Mouse (Mus musculus) ovary, adult 18-20 months (tissue): ENCODE results near the gene Hs6st1.

Experiments
- DNase-seq: peaks from one replicate; pipeline ENCODE4 v3.0.0; 2022; ENCODE audit warnings: low spot score, mixed read lengths

The Hs6st1 gene

DNA sequence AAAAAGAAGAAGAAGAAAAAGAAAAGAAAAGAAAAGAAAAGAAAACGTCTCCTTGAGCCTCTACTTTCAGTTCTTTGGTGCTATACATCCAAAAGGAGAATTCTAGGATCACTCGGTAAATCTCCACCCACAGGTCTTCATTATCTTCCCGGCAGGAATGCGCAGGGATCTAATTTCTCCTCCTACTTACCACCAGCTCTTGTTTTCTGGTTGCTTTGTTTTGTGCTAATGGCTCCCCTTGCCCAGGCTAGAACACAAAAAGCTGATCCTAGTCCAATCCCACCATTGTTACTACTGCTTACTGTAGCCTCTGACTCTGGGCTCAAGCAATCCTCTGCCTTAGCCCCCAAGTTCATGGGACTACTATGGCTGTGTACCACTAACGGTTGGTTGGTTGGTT is 16.9 kb downstream of the Hs6st1 start:
- DNase-seq = no peak

DNA sequence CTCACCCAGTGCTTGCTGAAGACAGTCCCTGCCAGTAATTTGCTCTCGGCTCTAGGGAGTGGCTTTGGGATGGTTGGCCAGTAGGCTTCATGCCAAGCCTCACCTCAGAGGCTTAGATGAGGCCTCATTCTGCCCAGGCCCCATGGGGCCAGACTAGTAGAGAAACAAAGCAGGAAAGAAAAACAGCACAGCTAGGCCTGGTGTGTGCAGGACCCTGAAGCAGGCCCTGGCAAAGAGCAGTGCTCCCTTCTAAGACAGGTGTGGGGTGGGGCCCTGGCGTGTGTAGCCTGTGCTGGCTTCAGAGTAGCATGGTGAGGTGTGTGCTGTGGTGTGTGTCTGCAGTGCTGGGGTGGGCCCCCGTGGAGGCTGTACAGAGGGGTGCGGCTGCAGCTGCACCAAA is 20.2 kb downstream of the Hs6st1 start:
- no peak for DNase-seq

DNA sequence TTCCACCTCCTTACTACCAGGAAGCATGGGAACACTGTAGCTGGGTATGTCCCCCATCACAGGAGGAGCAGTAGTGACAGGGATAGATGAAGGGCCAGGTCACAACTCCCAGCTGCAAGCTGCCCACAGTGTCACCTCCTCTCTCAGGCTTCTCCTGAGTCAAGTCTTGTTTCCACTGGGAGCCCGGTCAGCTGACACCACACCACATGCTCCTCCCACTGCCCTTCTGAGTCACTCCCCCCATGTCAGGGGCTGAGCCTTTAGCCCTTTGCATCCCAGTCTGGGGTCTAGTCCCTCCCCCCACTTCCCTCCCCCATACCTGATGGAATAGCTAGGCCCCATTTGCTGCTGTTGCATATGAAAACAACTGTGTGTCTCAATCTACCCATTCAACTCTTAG is 21.3 kb downstream of the Hs6st1 start:
- no peak for DNase-seq

DNA sequence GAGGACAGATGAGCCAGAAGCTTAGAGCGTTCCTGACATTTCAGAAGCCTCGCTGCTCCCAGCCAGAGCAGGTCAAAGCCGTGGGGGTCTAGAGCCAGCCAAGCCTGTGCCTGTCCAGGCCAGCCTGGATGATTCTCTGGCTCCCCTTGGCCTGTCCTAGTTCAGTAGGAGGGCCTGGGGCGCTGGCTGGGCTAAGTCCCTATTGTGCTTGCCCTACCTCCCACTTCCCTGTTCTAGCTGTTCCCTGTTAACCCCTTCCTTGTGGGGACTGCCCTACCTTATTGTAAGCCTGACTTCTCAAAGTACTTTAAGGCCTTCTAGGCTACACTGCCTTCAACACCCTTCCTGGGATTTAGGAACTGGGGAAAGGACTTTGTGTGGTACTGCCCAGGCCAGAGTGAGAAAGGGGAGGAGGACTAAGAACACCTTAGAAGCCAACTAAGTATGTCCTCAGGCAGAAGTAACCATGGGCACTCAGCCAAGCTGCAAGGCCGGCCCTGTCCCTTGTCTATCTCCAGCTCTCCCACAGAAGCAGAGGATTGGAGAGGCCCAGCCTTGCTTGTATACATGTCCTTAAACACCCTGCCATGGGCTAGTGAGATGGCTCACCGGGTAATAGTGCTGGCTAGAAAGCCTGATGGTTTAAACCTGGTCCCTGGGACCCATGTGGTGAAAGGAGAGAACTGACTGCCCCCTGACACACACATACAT is 22.0 kb downstream of the Hs6st1 start:
- peak; percentile 68 for DNase-seq

DNA sequence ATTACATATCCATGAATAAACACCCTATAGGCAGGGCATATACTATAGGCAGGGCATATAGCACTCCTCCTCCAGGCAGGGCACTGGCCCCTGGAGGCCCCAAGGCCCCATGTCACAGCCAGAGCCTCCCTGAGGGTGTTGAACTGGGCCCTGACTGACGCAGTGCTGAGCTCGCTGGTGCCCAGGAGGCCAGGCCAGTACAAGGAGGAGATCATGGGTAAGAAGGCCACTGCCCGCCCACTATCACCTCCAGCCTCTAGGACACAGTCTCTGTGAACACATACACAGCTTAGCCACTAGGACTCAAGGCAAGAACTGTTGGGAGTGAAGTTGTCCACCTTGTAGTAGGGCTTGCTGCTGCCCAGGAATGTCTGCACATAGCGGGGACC is 22.5 kb downstream of the Hs6st1 start:
- no peak for DNase-seq

DNA sequence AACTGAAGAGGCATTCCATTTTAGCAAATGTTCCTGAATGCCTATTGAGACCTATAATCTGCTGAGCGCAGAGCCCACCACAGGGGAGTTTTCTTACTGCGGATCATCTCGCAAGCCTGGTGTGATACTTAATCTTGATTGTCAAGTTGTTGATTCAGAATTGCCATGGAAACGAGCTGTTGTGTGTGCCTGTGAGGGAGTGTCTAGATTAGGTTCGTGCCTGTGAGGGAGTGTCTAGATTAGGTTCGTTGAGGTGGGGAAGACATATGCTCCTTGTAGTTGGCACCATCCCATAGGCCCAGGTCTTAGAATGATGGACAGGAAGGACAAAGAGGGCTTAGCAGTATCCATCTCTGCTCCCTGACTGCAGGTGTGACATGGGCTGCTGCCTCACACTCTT is 23.0 kb downstream of the Hs6st1 start:
- no peak for DNase-seq

DNA sequence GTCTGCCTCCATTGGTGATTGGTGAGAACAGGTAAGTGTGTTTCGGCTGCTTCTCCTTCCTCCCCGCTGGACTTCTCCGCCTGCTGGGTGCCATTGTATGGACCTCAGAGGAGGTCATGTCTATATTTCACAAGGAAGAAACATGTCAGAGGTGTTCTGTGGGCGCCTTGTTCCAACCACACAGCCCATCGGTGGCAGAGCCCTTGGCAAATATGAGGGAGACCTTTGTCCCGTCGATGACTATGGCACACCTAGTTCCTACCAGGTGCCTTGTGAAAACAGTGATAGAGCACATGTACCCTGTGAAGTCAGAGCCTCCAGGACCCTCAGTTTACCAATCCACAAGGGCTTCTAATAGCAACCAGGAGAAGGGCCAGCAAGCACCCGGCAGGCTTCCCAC is 25.5 kb downstream of the Hs6st1 start:
- DNase-seq = no peak

DNA sequence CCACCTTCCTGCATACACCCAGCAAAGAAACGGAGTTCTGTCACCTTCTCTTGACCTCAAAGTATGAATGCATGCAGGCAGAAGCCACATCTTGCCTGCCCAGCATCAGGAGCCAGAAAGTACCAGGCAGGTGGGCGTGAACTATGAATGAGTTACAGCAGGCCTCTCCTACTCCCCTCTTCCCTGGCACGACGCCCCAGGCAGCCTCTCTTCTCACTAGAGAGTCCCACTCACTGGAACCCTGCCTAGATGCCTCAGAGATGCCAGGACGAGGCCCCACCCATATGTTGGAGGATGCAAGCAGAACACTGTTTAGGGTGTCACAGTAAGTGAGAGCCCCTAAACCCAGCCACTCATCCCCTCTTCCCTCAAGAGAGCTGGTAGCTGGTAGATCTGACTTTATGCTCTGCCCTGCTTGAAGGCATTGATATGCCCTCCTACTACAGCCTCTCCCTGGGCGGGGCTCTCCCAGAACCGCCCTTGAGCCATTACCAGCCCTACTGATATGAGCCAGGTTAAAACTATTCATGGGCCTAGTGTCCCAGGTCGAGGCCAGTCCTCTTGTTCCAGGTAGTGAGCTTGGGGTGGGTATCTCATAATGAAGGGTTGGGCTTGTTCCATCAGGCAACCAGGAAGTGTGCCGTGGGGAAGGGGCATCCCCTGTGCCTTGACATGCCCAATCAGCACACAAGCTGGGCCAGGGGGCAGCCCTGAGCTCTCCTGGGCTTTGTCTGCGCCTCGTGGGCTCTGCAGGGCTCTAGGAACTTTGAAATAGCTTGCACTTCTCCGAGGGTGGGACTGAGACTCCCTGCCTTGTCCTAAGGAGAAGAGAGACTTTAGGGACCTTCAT is 27.4 kb downstream of the Hs6st1 start:
- peak; percentile 31 for DNase-seq

DNA sequence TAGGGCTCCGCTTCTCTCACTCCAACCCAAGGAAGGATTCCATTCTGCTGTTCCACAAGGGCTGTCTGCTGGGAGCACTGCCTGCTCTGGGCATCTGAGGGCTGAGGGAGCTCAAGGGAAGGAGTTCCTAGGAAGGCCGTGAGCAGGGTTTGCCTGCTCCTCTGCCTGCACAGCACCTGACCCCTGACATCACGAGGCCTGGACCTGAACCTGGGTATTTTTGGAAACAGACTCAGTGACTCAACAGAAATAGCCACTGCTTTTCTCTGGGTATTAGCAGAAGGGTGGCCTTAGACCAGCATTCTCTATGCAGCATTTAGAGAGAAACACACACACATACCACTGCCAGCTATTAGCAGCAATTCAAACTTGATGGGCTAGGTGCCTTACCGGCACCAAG is 30.2 kb downstream of the Hs6st1 start:
- no peak for DNase-seq

DNA sequence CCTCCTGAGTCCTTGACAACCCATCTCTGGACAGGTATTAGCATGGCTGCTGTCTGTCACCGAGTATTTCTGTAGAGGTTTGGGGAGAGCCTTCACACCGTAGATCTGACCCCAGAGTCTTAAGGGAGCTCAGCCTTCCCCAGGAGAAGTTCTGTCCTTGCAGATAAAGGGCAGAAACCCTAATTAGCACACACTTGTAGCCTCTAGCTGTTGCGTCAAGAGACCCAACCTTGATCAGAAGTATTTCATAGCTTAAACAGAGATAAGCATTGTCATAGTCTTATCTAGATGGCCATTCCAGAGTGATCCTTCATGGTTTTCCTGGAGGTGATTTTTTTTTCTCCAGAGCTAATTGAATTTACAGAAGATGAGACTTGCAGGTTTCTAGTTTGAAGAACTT is 32.2 kb downstream of the Hs6st1 start:
- no peak for DNase-seq

DNA sequence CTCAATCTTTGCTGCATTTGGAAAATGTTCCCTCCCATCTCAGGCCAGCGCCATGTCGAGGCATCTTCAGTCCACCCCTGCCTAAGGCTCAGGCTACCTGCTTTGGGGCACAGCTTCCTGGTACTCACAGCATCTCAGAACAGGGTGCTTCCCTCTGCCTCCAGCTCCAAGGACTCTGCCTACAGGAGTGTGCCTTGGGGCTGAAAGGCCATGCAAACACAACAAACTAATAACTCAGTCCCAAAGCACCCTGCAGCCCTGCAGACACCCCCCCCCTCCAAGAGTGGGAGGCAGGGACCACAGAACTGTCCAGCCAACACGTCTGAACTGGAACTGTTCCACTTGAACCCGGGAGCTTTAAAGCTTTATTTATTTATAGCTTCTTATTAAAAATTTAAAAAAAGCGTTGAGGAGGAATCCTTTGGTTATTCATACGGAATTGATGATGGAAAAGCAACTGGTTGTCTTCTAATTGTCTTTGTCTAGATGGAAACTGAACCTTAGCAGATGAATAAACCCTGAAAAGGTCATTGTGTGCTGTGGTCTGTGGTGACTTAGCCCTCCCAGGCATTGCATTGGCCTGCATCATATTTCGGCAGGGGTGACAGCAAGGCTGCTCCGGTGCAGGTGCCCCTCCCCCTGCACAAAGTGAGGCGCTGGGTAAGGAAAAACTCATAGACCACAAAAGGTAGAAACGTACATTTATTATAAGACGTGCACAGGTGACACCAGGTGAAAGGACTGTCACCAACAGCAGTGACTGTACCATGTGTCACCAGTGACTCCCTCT is 37.9 kb downstream of the Hs6st1 start:
- no peak for DNase-seq

DNA sequence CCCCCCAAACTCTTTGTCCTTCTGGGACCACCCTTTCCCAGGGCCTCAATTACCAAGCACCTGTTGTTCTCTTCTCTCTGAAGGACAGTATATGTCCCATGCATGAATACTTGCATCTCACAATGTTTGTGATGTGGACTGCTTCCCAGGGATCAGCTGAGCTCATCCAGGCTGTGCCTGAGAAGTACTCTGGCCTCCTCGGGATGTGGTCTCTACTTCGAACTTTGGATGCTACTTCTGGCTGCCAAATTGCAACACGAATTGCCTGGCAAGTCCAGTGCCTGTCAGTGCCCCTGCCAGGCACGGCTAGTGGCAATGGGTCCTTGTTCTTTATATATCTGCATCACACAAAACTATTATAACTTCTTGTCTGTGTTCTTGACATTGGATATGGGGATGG is 41.8 kb downstream of the Hs6st1 start:
- DNase-seq = no peak

DNA sequence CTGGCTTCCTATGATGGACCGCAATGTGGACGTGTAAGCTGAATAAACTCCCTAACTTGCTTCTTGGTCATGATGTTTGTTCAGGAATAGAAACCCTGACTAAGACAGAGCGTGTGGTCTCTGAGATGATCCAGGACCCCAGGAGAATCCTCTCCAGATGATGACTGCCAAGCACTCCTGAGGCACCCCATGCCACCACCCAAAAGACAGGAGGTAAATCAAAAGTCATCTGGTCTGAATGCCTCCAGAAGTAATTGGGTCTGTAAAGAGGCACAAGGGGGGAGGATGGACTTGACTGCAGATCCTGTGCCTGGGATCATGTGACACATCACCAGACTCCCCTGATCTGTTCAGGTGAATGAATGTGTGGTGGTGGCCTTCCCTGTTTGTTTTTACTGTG is 44.5 kb downstream of the Hs6st1 start:
- no peak for DNase-seq

DNA sequence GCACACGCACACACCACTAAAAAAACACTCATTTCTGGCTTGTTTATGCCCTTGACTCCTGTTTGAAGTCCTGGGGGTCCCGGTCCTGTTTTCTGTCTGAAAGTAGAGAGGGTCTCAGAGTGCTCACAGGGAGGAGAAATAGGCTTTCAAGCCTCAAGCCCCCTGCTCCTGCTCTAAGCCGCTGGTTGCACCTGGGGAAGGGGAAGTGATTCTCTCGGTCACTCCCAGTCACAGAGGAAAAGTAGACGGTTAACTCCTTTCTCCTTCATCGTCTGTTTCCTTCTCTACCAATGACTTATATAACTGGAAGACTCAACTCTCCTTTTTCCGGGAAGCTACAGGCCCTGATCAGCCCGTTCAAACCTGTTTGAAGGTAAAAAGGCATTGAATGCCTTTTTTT is 45.5 kb downstream of the Hs6st1 start:
- DNase-seq = no peak

DNA sequence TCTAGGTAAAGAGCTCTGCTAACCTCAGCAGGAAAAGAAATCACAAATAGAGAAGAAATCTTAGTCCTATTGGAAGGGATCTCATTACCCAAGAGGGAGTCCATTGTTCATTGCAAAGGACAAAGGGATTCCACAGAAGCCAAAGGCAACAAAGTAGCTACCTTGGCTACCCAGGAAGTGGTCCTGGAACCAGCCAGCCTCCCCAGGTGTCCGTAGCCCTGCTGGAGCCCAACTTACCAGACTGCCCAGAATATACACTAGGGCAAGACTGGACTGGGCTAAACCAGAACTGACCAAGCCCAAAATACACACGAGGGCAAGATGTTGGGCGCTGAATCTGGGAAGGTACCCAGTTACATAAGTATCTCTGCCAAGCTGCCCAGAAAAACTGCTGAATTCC is 46.6 kb downstream of the Hs6st1 start:
- DNase-seq = no peak

DNA sequence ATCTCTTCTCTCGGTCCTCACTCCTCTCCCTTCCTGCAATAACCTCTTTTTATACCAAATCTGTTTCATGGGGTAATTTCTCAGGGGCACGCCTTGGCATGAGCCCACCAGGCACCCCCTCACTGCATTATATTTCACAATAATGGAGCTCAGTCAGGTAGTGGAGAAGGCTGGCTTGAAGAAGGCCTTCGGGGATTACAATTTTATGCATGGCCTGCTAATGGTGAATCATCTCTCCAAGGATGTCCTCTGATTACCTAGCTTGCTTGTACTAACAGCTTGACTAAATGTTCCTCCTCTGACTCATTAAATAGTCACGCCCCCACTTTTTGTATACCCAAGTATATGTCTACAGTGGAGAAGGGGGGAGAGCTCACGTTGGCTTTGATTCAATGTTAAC is 48.3 kb downstream of the Hs6st1 start:
- no peak for DNase-seq

DNA sequence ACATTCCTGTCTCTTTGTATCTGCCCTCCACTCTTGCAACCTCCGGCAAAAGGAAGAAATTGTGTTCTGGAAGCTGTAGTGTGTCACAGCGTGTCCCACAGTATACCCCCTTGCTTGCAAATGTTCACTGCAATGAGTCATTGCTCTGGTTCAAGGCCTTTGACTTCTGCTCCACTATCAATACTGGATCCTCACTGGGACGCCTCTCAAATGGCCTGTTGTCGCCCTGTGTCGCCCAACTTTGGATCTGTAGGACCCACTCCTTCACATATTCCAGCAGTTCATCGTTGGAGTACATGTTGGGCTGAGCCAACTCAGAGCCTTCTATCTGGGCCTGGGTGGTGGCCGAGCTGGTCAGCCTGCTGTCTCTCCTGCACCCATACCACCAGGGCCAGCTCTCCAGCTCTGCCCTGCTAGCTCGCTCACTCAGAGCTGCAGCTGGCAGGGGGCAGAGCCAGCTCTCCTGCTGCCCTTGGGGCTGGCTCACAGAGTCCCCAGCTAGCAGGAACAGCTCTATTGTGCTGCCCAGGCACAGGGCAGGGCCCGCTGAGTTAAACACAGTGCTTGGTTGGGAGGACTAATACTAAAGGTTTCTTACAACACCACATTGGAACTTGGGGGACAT is 50.0 kb downstream of the Hs6st1 start:
- peak; percentile 10 for DNase-seq

DNA sequence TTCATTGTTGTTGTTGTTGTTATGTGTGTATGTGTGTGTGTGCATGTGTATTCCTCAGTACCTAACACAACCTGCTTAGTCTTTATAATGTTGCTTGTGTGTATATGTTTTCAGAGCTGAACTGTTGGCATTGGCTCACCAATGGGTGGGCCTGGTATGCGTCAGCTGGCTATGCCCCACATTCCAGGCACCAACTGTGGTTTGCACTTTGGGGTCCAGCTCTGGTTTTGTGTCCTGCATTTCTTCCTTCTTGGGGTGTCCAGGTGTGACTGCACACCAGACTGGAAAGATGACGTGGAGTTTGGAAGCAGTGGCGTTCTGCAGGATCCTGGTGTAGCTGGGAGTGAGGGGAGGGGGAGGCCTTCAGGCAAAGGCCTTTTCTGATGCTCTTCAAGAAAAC is 50.8 kb downstream of the Hs6st1 start:
- DNase-seq = no peak

DNA sequence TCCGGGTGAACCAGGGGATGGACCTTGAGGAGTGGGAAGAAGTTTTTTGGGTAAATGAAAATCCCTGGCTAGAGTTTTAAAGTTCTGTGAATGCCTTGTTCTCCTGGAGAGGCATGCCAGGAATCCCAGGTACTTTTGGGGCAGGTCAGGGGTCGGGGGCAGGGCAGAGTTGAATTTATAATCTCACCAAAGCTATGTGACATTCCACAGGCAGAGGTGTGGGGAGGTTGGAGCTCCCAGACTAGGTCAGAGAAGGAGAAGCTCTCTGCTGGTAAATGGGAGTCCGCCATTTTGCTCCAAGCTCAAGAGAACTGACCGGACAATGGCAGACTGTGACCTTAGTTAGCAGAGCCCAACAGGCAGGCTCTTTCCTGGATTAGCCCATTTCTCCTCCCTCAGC is 51.2 kb downstream of the Hs6st1 start:
- no peak for DNase-seq

DNA sequence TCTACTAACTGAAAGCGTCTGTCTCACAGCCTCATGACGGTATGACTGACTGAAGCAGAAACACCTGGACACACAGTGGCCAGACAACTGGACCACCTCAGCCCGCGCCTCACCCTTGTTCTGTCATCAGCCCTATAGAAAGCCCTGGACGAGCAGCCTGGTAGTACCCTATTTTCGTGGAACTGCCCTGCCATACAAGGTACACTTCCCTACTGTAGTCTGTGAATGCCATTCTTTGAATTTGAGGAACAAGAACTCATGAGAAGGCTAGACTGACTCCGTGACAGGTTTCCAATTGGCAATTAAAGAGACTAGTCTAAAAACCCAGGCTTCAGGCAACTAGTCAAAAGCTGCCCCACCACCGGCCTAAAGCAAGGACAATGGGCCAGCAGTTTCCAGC is 53.0 kb downstream of the Hs6st1 start:
- no peak for DNase-seq

DNA sequence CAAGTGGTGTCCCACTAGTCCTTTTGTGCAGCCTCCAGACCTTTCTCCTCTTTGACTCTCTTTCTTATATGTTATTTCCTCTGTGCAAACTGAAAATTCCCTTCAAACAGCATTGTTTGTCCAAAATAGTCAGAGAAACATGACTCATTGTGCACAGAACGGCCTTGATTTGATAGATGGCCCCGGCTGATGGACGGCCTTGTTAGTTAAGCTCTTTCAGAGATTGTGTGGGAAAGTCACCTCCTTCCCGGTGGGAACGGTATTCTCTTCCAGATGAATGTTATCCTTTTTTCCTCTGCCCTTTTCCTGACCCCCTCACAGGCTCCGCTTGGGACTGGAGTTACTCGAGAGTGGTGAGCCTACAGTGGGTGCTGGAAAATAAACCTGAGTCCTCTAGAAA is 56.9 kb downstream of the Hs6st1 start:
- peak; percentile 44 for DNase-seq

DNA sequence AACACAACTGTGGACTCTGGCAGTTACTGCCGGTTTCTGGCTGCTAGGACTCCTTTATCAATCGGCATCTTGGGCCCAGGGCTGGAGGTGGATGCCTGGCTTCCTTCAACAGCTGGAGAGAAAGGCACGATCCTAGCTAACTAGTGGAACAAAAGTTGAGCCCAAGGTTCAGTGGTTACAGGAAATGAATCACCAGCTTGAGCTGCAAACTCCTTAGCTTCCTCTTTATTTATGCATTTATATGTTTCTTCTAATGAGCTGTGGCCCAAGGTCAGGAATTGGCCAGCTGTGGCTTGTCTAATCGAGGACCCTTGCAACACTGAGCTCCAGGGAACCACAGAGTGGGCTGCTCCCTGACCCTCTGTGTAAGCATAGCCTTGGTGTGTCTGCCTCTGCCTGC is 60.9 kb downstream of the Hs6st1 start:
- DNase-seq = peak; percentile 49

DNA sequence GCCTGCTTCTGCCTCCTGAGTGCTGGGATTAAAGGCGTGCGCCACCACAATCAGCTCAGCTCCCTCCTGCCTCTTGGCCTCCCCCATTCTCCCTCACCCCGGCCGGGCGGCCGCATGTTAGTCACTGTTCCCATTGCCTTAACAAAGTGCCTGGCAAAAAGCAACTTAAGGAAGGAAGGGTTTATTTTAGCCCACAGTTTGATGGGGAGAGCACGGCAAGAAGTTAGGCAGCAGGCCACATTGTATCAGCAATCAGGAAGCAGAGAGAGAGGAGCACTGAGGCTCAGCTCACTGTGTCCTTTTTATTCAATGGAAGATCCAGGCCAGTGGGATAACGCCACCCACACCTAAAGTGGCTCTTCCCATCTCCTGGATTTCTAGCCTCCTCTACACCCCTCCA is 61.7 kb downstream of the Hs6st1 start:
- DNase-seq = no peak
